Mouse (Mus musculus) embryo, embryonic 10.5 days (tissue): ENCODE measurements around the gene Rhox3f.
"Not testable (repeated sequence)": the region's sequence is repeated elsewhere in the genome, so short reads cannot be mapped to it uniquely, and the experiment has no call there.

Experiments
- DNase-seq: peaks from one replicate; pipeline ENCODE4 v3.0.0-alpha.2; 2015; ENCODE audit warnings: low spot score

Rhox3f gene

DNA sequence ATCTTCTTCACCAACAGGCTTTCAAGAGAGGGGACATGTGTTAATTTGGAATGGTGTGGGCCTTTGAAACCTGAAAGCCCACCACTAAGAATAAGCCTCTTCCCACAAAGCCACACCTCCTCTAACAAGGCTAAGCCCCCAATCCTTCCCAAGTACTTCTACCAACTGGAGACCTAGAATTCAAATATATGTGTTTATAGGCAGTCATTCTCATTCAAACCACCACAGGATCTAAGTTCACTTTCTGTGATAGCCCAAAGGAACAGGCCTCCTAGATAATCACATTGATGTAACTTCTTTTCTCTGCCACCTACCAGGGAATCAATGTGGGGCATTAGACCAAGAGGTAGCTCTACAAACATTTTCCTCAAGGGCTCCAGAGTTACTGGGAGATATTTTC, at the start of gene Rhox3f:
Gene Rhox3f (plus strand): TSS at position 301 of the 400 bp plus-strand sequence.
- DNase-seq: not testable (repeated sequence)

DNA sequence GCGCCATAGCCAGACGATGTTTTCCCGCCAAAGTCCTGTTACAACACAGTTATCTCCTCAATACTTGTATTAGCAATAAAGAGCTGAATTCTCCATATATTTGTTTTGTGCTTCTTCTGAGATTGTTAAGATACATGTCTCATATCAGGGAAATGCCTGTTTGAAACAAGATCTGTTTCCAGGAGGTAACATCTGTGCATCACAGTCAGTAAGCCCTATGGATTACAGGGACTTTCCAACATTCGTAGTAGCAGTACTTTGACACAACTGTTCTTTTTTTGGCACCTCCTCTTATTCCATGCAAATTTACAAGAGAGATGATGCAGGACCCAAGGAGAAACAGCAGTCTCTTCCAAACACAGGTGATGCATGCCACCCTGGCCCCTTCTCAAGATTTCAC, 39.1 kb upstream of the Rhox3f start, which contains the start of gene Rhox3e:
Gene Rhox3e (plus strand): TSS at position 301 of the 400 bp plus-strand sequence.
- not testable (repeated sequence) for DNase-seq

GRCm38 (mm10) chrX:37557112-37557511, 23.7 kb upstream of the Rhox3f start, which contains the start of gene Rhox4e:
Gene Rhox4e (plus strand): TSS chrX:37557412.
- DNase-seq: not testable (repeated sequence)

DNA sequence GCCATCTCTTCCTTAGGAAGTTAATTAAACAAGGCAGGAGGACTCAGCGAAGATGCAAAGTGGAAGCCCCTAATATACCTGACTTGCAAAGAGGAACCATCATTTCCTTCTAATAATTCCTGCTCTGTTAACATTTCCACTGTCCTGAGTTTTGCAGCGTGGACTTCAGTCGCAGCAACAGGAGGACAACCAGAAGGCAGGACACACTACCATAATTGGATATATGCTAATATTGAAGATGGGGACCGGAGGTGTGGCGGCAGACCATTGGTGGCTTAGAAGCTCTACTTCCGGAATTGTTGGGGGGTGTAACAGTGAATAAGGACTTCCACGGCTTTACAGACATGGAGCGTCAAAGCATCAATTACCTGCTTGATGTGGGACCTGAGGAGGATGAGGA, 9.7 kb upstream of the Rhox3f start, which contains the start of gene Rhox2f:
Gene Rhox2f (plus strand): TSS at position 301 of the 400 bp plus-strand sequence.
- DNase-seq: not testable (repeated sequence)

- not testable (repeated sequence) for DNase-seq
Measured at GRCm38 (mm10) chrX:37572638-37573037, 8.2 kb upstream of the Rhox3f start.

- not testable (repeated sequence) for DNase-seq
Measured at GRCm38 (mm10) chrX:37607604-37608003, 26.8 kb downstream of the Rhox3f start, which contains the start of gene Rhox4f. Gene Rhox4f (minus strand): TSS chrX:37607704.

DNA sequence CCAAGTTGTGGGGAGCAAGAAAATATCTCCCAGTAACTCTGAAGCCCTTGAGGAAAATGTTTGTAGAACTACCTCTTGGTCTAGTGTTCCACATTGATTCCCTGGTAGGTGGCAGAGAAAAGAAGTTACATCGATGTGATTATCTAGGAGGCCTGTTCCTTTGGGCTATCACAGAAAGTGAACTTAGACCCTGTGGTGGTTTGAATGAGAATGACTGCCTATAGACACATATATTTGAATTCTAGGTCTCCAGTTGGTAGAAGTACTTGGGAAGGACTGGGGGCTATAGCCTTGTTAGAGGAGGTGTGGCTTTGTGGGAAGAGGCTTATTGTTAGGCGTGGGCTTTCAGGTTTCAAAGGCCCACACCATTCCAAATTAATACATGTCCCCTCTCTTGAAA, 47.7 kb downstream of the Rhox3f start, which contains the start of gene Rhox3g:
Gene Rhox3g (minus strand): TSS at position 101 of the 400 bp plus-strand sequence.
- DNase-seq: not testable (repeated sequence)
